In the genomic region with DNA sequence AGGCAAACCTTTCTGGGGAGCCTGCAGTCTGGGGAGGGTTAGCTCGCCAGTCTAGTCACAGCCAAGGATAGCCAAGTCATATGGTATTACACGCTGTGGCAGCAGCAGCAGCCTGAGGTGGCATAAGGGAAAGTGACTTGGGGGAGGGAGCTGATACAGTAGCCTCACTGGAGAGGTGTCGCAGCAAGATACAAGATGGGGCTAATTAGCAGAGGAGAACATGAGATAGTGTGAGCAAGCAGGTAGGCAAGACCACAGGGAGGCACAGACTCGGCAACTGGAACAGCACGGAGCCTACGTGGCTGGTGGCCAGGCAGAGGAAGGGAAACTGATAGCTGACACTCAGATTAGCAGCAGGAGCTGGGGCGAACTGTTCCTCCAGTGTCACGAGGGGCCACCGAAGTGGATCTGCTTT, we compare ENCODE assay signal across 9 mouse cellular contexts. TPM values are rescaled to one million over a fixed set of nuclear protein-coding genes. Genes with fewer than 3 reads are reported as not detected.
DNase-seq lines count a peak whose midpoint lies in the region; ATAC-seq and TF ChIP-seq lines count a peak whose summit lies in the region.
"Had no signal": no experiment of that assay in that cellular context is flagged by ENCODE, and none has a peak within 500 bp of the region (broad histone marks: within the 10 kb centered on the region; RNA-seq: fewer than 3 reads in every experiment).

No protein-coding gene starts in this region.

- 76% methylated on average over 9 of the region's 9 CpGs for WGBS in stomach, embryonic 15.5 days
- 77% methylated on average over 9 of the region's 9 CpGs for WGBS in stomach, postnatal 0 days
- WGBS in hindbrain, embryonic 16.5 days: 51% methylated on average over 9 of the region's 9 CpGs

- TF ChIP-seq EP300 in stomach, postnatal 0 days (optimal IDR thresholded peaks at IDR 0.05): no peak

- no peak overlapping the region for H3K4me2 ChIP-seq in stomach, embryonic 15.5 days
- no peak overlapping the region for H3K4me2 ChIP-seq in stomach, postnatal 0 days (replicated peaks; ENCODE audit: low read depth)
- H3K4me2 ChIP-seq in hindbrain, embryonic 16.5 days (ENCODE audit: low read length): no peak overlapping the region

- DNase-seq in cerebellum, postnatal 25 days: peak; percentile 29 to 47
- no peak for DNase-seq in cerebellum, adult 8-10 months
- DNase-seq in stomach, postnatal 0 days (ENCODE audit: low spot score): no peak
- no peak for DNase-seq in adipocyte (ENCODE audit: low spot score)
- no peak for DNase-seq in natural killer cell, adult 2 months (ENCODE audit: low spot score in 2 of 2)
- DNase-seq in spleen, postnatal 14 days (ENCODE audit: low spot score in 2 of 2): no peak
- DNase-seq: lung, postnatal 4 days had no signal

- no peak for TF ChIP-seq CTCF in stomach, postnatal 0 days (IDR thresholded peaks at IDR 0.05; ENCODE audit: low read depth)

- no peaks in the 10 kb centered on the region for H3K27me3 ChIP-seq in stomach, embryonic 15.5 days (replicated peaks)
- H3K27me3 ChIP-seq in stomach, postnatal 0 days (ENCODE audit: control insufficient read depth, insufficient read depth, low read length): no peaks in the 10 kb centered on the region
- H3K27me3 ChIP-seq in hindbrain, embryonic 16.5 days (replicated peaks; ENCODE audit: control insufficient read depth, insufficient read depth, low read length): no peaks in the 10 kb centered on the region

- H3K4me1 ChIP-seq in stomach, embryonic 15.5 days: no peaks in the 10 kb centered on the region
- H3K4me1 ChIP-seq in stomach, postnatal 0 days (replicated peaks; ENCODE audit: control insufficient read depth, insufficient read depth): no peaks in the 10 kb centered on the region
- H3K4me1 ChIP-seq in hindbrain, embryonic 16.5 days (ENCODE audit: control insufficient read depth, insufficient read depth, low read depth, low read length): peaks cover 7% of the 10 kb centered on the region; the same call in 1 of the 2 replicates

- no peak overlapping the region for H3K27ac ChIP-seq in stomach, embryonic 15.5 days
- H3K27ac ChIP-seq in stomach, postnatal 0 days (replicated peaks): no peak overlapping the region
- no peak overlapping the region for H3K27ac ChIP-seq in hindbrain, embryonic 16.5 days (ENCODE audit: low read depth, low read length)

- no peak overlapping the region for H3K9ac ChIP-seq in stomach, embryonic 15.5 days
- H3K9ac ChIP-seq in stomach, postnatal 0 days (ENCODE audit: low read length): no peak overlapping the region
- H3K9ac ChIP-seq in hindbrain, embryonic 16.5 days (ENCODE audit: low read depth, low read length): no peak overlapping the region

- no peaks in the 10 kb centered on the region for H3K9me3 ChIP-seq in stomach, embryonic 15.5 days
- no peaks in the 10 kb centered on the region for H3K9me3 ChIP-seq in stomach, postnatal 0 days (ENCODE audit: control insufficient read depth, low read length)
- no peaks in the 10 kb centered on the region for H3K9me3 ChIP-seq in hindbrain, embryonic 16.5 days (ENCODE audit: control insufficient read depth, low read length)

- no peak overlapping the region for H3K4me3 ChIP-seq in stomach, embryonic 15.5 days (replicated peaks)
- H3K4me3 ChIP-seq in stomach, postnatal 0 days (ENCODE audit: low read depth, low read length): no peak overlapping the region
- no peak overlapping the region for H3K4me3 ChIP-seq in hindbrain, embryonic 16.5 days (ENCODE audit: low read length)

- no peaks in the 10 kb centered on the region for H3K36me3 ChIP-seq in stomach, embryonic 15.5 days
- no peaks in the 10 kb centered on the region for H3K36me3 ChIP-seq in stomach, postnatal 0 days (ENCODE audit: control insufficient read depth, insufficient read depth, low read length)
- no peaks in the 10 kb centered on the region for H3K36me3 ChIP-seq in hindbrain, embryonic 16.5 days (ENCODE audit: control insufficient read depth, insufficient read depth, low read length)

- peak; percentile 35; the same call in 1 of the 2 replicates for ATAC-seq in stomach, embryonic 15.5 days (ENCODE audit: insufficient read depth, low FRiP score, low read depth)
- ATAC-seq in stomach, postnatal 0 days (ENCODE audit: low FRiP score, low TSS enrichment): no peak
- ATAC-seq in hindbrain, embryonic 16.5 days: peak; percentile 40; the same call in 1 of the 2 replicates

RNA-seq across cellular contexts. Expression of gene Cradd, which starts 26.2 kb away (rescaled TPM):
- 11.4 and 11.7 TPM in 2 replicates for polyA plus RNA-seq in stomach, embryonic 15.5 days (2015; fragmentation: Nextera tagmentation; extraction: Ambion mirVana)
- polyA plus RNA-seq in stomach, postnatal 0 days (2015; fragmentation: Nextera tagmentation; extraction: Ambion mirVana): 9.8 and 12.5 TPM in 2 replicates
- 8.7 and 9.2 TPM in 2 replicates for polyA plus RNA-seq in hindbrain, embryonic 16.5 days (2015; fragmentation: Nextera tagmentation; extraction: Ambion mirVana)

Comparison
In these comparisons a context has a peak if more than half of its experiments do, and no peak if none do; other contexts are left out.
1. DNase-seq: peak in cerebellum, postnatal 25 days (2 of 2); none in cerebellum, adult 8-10 months (single experiment), stomach, postnatal 0 days (single experiment), adipocyte (single experiment), natural killer cell, adult 2 months (0 of 2) and spleen, postnatal 14 days (0 of 2).